Comparison of ENCODE assay signal across 8 mouse cellular contexts in the genomic region with DNA sequence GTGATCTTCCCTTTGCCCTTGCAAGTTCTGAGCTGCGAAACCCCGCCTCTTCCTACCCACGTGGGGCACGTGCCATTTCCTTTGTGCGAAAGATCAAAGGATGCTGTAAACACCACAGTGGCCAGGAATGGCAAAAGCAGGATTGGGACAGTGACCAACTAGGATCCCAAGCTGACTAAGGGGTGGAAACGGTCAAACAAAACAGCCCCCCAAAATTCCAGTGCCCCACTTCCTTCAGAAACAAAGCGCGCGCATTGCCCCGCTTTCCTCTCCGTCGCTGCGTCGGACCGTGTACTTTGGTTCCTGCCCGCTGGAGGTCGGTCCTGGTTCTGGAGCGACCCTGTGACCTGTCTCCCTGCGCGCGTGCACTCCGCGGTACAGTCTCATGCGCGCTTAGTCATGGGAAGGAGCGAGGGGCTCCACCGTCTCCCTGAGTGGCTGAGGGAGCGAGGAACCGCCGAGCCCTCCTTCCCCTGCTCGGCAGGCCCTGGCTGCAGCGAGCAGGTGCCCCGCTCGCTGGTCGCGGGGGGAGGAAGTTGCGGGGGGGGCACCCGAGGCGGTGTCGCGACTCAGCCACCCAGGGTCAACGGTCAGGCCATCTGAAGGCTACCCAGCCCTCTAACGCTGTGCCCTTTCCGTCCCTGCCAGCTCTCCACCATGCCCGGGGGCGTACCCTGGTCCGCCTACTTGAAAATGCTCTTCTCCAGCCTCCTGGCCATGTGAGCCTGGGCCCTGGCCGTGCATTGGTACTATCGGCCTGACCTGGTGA. TPM values are rescaled to one million over a fixed set of nuclear protein-coding genes. Genes with fewer than 3 reads are reported as not detected.
A peak's percentile ranks its signal among the peaks of the same experiment; 100 is the strongest.
DNase-seq lines count a peak whose midpoint lies in the region; ATAC-seq and TF ChIP-seq lines count a peak whose summit lies in the region.
"Not testable (repeated sequence)": the region's sequence is repeated elsewhere in the genome, so short reads cannot be mapped to it uniquely, and the experiment has no call there.

Gene Pwp1, plus strand, starts transcription at position 410 of the 769 bp plus-strand sequence.

- not testable (repeated sequence) for H3K9me3 ChIP-seq in lung, embryonic 15.5 days

- WGBS in lung, embryonic 15.5 days: 2% methylated on average over 45 of the region's 49 CpGs
- WGBS in olfactory bulb, adult 2 months: under 1% methylated on average over 49 of the region's 49 CpGs
- WGBS in thymus, adult 2 months: 2% methylated on average over 49 of the region's 49 CpGs

- peak within 1 kb of the TSS; percentile 60 for H3K9ac ChIP-seq in lung, embryonic 15.5 days

- H3K27me3 ChIP-seq in lung, embryonic 15.5 days; thymus, adult 2 months (ENCODE audit: control insufficient read depth, insufficient read depth, low read length): not testable (repeated sequence)

- TF ChIP-seq CTCF in olfactory bulb, adult 2 months (IDR thresholded peaks at IDR 0.05; ENCODE audit: insufficient read depth, low read depth, low read length): not testable (repeated sequence)
- TF ChIP-seq CTCF in thymus, adult 2 months (IDR thresholded peaks at IDR 0.05; ENCODE audit: borderline replicate concordance, control insufficient read depth, extremely low read depth, insufficient read depth, low read length, poor library complexity): peak; percentile 37; the same call in 1 of the 2 replicates

- DNase-seq in Muller cell, postnatal 12 days (ENCODE audit: inconsistent ontology term): peak; percentile 33
- peak; percentile 46 for DNase-seq in cerebellum, adult 9-10 months
- peak; percentile 8 to 16 for DNase-seq in layer of hippocampus, adult 8-10 months (ENCODE audit: low spot score in 2 of 2)
- DNase-seq in thymus, adult 2 months: peak; percentile 55

- H3K4me2 ChIP-seq in lung, embryonic 15.5 days: peak within 1 kb of the TSS; percentile 95

- peak within 1 kb of the TSS; percentile 42; the same call in 1 of the 2 replicates for H3K27ac ChIP-seq in lung, embryonic 15.5 days
- peak within 1 kb of the TSS; percentile 81 for H3K27ac ChIP-seq in olfactory bulb, adult 2 months (ENCODE audit: insufficient read depth, low read depth, low read length)
- H3K27ac ChIP-seq in thymus, adult 2 months (ENCODE audit: control insufficient read depth, insufficient read depth, low read length): peak within 1 kb of the TSS; percentile 11; the same call in 1 of the 2 replicates

- H3K4me3 ChIP-seq in lung, embryonic 15.5 days: peak within 1 kb of the TSS; percentile 52
- peak within 1 kb of the TSS; percentile 66 for H3K4me3 ChIP-seq in olfactory bulb, adult 2 months (ENCODE audit: insufficient read depth, low read depth, low read length)
- H3K4me3 ChIP-seq in thymus, adult 2 months (ENCODE audit: control insufficient read depth, insufficient read depth, low read length): peak within 1 kb of the TSS; percentile 88

- not testable (repeated sequence) for H3K4me1 ChIP-seq in lung, embryonic 15.5 days; olfactory bulb, adult 2 months (ENCODE audit: control insufficient read depth, insufficient read depth, low read length); thymus, adult 2 months (replicated peaks; ENCODE audit: control insufficient read depth, insufficient read depth, low read length)

- H3K36me3 ChIP-seq in lung, embryonic 15.5 days; thymus, adult 2 months (ENCODE audit: control insufficient read depth, insufficient read depth, low read length): not testable (repeated sequence)

- ATAC-seq in frontal cortex, adult (ENCODE audit: low TSS enrichment): peak; percentile 96
- ATAC-seq in hematopoietic stem cell, adult 5-6 weeks (replicated peaks in 1 of 2; ENCODE audit: insufficient read depth in 1 of 2, low FRiP score in 2 of 2, low TSS enrichment in 1 of 2, low read depth in 1 of 2, poor library complexity in 2 of 2, severe bottlenecking in 2 of 2): peak; percentile 90
- peak; percentile 85 for ATAC-seq in lung, embryonic 15.5 days (ENCODE audit: borderline replicate concordance, extremely low read depth, low FRiP score, low TSS enrichment)

- TF ChIP-seq POLR2A in olfactory bulb, adult 2 months (IDR thresholded peaks at IDR 0.05; ENCODE audit: insufficient read depth, low read depth, low read length); thymus, adult 2 months (IDR thresholded peaks at IDR 0.05; ENCODE audit: control insufficient read depth, extremely low read depth, insufficient read depth, low read length, poor library complexity): not testable (repeated sequence)

RNA-seq across cellular contexts. Expression of gene Pwp1, which starts in this region (rescaled TPM):
- total RNA-seq in hematopoietic stem cell, adult 5-6 weeks (2017): 62.3 and 65.5 TPM in 2 replicates
- 10 to 100 TPM; 18.2 to 19.5 (median 18.6) TPM for total RNA-seq in layer of hippocampus, adult 8-10 months (2022)
- 87.2 and 87.3 TPM in 2 replicates for polyA plus RNA-seq in lung, embryonic 15.5 days (2015; fragmentation: Nextera tagmentation; extraction: Ambion mirVana)
- not detected in 2 replicates for polyA plus RNA-seq in olfactory bulb, adult 2 months (2012; ENCODE audit: insufficient read depth, insufficient read length, low replicate concordance, missing spikeins)
- polyA plus RNA-seq in thymus, adult 2 months (2012; rRNA removed): 15.0 and 16.5 TPM in 2 replicates

Comparison
In these comparisons a context has a peak if more than half of its experiments do, and no peak if none do; other contexts are left out.
1. Peak in every context shown above with its lines: DNase-seq, ATAC-seq, H3K4me3 ChIP-seq and H3K27ac ChIP-seq.
2. RNA of gene Pwp1 (polyA plus RNA-seq): 87.2 to 87.3 TPM in lung, embryonic 15.5 days and 15.0 to 16.5 TPM in thymus, adult 2 months; not detected in olfactory bulb, adult 2 months; every median in the first group is over 10 times any median in the second.
3. H3K27ac ChIP-seq: peak in every context shown above with its lines; median percentile 81 in olfactory bulb, adult 2 months; 42 in lung, embryonic 15.5 days; 11 in thymus, adult 2 months.